Mouse (Mus musculus): ENCODE data around the gene Slc8b1. TPM values are rescaled to one million over a fixed set of nuclear protein-coding genes. Genes with fewer than 3 reads are reported as not detected.

Slc8b1 gene
- total RNA-seq, 2 experiments from 2014 or later, result 31.7 to 60.5 TPM

Other genes with a start within 250 kb of the Slc8b1 start
- not detected in 2 replicates for gene Lhx5, start 79.5 kb upstream of the Slc8b1 start, total RNA-seq (2015)
- gene Lhx5, start 79.5 kb upstream of the Slc8b1 start, total RNA-seq (2017), result not detected in 2 replicates
- 0.49 TPM in 1 of 2 replicates, not detected in the other for gene Sdsl, start 38.4 kb upstream of the Slc8b1 start, total RNA-seq (2015)
- 0.55 and 0.61 TPM in 2 replicates for gene Sdsl, start 38.4 kb upstream of the Slc8b1 start, total RNA-seq (2017)
- not detected in 2 replicates for gene Sds, start 34.6 kb upstream of the Slc8b1 start, total RNA-seq (2015)
- gene Sds, start 34.6 kb upstream of the Slc8b1 start, total RNA-seq (2017), result not detected in 2 replicates
- gene Plbd2, start 7.5 kb upstream of the Slc8b1 start, total RNA-seq (2015), result 7.8 and 10.5 TPM in 2 replicates
- gene Plbd2, start 7.5 kb upstream of the Slc8b1 start, total RNA-seq (2017), result 7.9 and 10.2 TPM in 2 replicates
- gene Tpcn1, start 77.5 kb downstream of the Slc8b1 start, total RNA-seq (2015), result 37.6 and 38.3 TPM in 2 replicates
- 15.8 and 18.2 TPM in 2 replicates for gene Tpcn1, start 77.5 kb downstream of the Slc8b1 start, total RNA-seq (2017)
- gene Iqcd, start 77.8 kb downstream of the Slc8b1 start, total RNA-seq (2015), result 0.18 and 0.98 TPM in 2 replicates
- 0.11 and 0.45 TPM in 2 replicates for gene Iqcd, start 77.8 kb downstream of the Slc8b1 start, total RNA-seq (2017)
- 1.5 and 3.0 TPM in 2 replicates for gene Rita1, start 101.4 kb downstream of the Slc8b1 start, total RNA-seq (2015)
- gene Rita1, start 101.4 kb downstream of the Slc8b1 start, total RNA-seq (2017), result 2.2 and 3.2 TPM in 2 replicates
- 7.7 and 7.9 TPM in 2 replicates for gene Ddx54, start 101.6 kb downstream of the Slc8b1 start, total RNA-seq (2015)
- gene Ddx54, start 101.6 kb downstream of the Slc8b1 start, total RNA-seq (2017), result 21.3 and 22.6 TPM in 2 replicates
- not detected in 2 replicates for gene Cfap73, start 123.1 kb downstream of the Slc8b1 start, total RNA-seq (2015)
- not detected in 2 replicates for gene Cfap73, start 123.1 kb downstream of the Slc8b1 start, total RNA-seq (2017)
- 0.05 TPM in 1 of 2 replicates, not detected in the other for gene Rasal1, start 137.6 kb downstream of the Slc8b1 start, total RNA-seq (2015)
- gene Rasal1, start 137.6 kb downstream of the Slc8b1 start, total RNA-seq (2017), result not detected in 2 replicates
- 0.30 and 0.40 TPM in 2 replicates for gene Dtx1, start 200.8 kb downstream of the Slc8b1 start, total RNA-seq (2015)
- not detected in 2 replicates for gene Dtx1, start 200.8 kb downstream of the Slc8b1 start, total RNA-seq (2017)
- 13.0 and 13.2 TPM in 2 replicates for gene Oas2, start 238.7 kb downstream of the Slc8b1 start, total RNA-seq (2015)
- gene Oas2, start 238.7 kb downstream of the Slc8b1 start, total RNA-seq (2017), result 3.9 and 7.5 TPM in 2 replicates

Data from megakaryocyte, adult 5-6 weeks (primary cell).